Mouse (Mus musculus) layer of hippocampus, postnatal 36 days (tissue): ENCODE data around the gene Atxn7. TPM values are rescaled to one million over a fixed set of nuclear protein-coding genes. Genes with fewer than 3 reads are reported as not detected.
"Not testable (repeated sequence)": the region's sequence is repeated elsewhere in the genome, so short reads cannot be mapped to it uniquely, and the experiment has no call there.

Source experiments
- DNase-seq, 2 experiments: peaks; one replicate each; pipeline ENCODE4 v3.0.0; 2022
- total RNA-seq, 2 experiments: library from RNA; stranded (reverse); gene quantifications; 2 replicates each; pipeline ENCODE4 v1.2.3; 2021

Gene Atxn7
- total RNA-seq, 2 experiments from 2014 or later: 29.0 to 32.6 TPM

DNA sequence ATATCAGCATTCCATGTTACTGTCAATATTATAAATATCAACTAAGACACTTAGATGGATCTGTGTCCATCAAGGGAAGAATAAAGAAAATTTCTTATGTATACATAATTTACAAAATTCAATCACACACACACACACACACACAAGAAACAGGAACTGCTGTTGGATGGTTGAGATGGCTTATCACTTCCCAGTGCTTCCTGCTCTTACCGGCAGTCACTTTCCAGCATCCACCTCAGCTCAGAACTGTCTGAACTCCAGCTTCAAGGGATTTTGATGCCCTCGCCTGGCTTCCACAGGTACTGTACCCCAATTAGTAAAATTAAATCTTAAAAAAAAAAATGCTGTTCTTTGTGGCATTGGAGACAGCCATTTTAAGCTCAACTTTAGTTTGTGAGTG lies 27.2 kb downstream of the Atxn7 start:
- no peak for DNase-seq

DNA sequence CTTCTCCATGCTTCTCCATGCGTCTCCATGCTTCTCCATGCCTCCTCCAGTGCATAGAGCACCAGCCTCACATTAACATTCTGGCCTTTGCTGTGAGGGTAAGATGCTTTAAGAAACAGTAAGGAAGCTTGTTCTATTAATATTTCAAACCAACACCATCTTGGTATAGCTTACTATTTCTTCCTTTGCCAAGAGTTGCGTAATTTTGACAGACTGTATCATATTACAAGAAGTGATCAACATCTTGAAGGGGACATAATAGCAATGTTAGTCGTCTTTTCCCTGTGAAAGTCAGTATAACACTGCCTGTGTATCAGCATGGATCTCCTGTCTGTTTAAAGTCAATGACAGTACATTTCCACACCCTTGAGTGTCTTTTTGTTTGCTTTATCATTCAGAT lies 29.5 kb downstream of the Atxn7 start:
- DNase-seq: no peak

DNA sequence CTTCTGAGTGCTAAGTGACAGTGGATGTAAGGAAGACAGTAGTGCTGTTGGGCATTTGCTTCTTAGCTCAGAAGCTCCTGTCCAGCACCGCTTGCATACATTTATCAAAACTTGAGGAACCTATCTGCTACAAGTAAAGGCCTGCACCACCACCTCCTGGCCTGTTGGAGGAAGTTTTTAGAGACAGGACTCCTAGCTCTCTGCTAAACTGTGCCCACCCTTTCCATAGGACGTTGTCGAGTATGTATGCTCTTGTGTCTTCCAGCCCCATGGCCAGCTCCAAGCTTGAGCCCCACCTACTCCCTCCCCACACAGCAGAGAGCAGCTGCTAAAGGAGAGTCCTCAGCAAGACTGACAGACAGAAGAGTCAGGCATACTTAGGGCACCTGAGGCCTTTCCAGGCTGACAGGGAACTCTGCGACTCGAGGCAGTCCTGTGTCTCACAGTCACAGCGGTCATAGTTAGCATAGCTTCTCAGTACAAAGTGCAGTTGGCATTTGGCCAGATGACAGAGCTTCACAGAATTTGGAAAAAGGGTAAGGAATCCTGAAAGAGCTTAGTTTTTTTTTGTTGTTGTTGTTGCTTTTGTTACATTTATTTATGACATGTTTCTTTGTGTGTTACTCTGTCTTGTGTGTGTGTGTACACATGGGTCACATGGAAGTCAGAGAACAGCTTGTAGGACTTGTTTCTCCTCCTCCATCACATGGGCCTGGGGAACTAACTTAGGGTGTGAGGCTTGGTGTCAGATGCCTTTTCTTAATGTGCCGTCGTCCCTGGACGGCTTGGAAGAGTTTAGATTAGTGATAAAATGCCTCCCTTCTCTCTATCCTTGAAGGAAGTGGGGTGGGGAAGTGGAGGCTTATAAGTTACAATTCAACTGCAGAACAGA lies 34.2 kb downstream of the Atxn7 start:
- no peak for DNase-seq

DNA sequence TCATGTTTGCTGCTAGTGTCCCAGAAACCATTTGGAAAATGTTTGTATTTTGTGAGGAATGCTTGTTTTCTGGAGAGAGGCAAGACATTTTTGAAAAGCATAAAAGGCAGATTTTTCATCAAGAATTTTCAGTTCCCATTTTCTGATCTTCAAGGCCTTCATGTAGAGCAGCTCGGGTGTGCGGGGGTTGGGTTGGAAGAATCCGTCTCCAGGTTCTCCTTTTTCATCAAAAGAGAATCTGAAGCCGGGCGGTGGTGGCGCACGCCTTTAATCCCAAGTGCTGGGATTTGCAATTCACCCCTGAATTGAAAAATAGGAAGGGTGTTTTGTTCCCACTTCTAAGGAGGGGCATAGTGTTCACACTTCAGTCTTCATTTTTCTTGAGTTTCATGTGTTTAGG lies 41.5 kb downstream of the Atxn7 start:
- no peak for DNase-seq

DNA sequence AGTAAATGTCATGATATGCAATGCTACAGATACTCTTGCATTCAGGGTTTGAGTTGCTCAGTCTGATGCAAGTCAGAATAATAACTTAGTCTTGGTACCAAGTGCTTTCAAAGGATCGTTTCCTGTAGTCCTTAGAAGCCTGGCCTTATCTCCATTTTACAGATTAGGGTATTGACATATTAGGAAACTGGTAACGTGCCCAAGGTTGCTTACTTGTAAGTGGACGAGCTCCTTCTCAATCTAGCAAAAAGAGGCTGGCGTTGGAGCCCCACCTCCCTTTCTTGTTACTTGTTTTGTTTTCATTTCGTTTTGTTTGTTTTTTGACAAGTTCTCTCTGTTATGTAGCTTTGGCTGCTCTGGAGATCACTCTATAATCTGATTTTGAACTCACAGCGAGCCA lies 48.5 kb downstream of the Atxn7 start:
- no peak for DNase-seq

DNA sequence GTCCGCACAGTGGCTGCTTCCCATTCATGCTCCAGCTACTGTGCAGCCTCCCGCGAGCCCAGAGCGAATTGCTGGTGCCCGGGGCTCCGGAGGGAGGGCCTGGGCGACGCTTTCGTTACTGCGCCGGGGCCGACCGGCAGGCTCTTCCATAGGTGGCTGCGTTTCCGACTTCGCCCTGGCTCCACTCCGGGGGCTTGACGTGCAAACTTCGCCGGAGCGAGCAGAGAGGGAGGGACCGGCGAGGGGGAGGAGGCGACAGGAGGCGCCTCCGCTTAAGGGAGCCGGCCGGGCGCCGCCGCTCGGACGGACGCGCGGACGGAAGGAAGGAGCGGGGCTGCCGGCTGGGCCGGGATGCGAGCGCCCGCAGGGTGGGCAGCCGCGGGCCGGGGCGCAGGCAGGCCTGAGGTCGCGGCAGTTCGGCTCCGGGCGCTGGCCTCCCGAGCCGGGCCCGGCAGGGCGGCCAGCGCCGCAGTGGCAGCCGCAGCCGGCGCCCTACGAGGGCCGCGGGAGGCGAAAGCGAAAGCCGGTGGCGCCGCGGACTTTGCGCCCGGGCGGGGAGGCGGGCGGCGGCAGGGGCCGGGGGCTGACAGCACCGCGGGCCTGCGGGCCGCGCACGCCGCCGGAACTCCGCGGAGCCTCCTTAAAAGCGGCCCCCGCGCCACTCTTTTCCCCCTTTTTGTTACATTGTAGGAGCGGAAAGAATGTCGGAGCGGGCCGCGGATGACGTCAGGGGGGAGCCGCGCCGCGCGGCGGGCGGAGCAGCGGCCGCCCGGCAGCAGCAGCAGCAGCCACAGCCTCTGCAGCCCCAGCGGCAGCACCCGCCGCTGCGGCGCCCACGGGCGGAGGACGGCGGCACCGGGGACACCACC lies 51.4 kb downstream of the Atxn7 start:
- peak; percentile 85 to 86 for DNase-seq

DNA sequence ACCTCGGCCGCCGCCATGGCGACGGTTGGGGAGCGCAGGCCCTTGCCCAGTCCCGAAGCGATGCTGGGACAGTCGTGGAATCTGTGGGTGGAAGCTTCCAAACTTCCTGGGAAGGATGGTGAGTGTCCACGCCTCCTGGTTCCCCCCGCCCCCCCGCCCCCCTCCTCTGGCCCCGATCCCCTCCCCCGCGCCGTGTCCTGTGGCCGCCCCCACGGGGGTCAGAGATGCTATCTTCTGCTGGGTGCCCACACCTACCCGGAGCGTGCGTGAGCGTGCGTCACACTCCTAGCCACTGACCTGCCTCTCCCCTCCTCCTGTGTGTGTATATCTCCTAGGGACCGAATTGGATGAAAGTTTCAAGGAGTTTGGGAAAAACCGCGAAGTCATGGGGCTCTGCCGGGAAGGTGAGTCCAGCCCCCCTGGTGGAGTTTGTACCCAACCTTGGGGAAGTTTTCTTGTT lies 52.0 kb downstream of the Atxn7 start:
- DNase-seq: no peak

DNA sequence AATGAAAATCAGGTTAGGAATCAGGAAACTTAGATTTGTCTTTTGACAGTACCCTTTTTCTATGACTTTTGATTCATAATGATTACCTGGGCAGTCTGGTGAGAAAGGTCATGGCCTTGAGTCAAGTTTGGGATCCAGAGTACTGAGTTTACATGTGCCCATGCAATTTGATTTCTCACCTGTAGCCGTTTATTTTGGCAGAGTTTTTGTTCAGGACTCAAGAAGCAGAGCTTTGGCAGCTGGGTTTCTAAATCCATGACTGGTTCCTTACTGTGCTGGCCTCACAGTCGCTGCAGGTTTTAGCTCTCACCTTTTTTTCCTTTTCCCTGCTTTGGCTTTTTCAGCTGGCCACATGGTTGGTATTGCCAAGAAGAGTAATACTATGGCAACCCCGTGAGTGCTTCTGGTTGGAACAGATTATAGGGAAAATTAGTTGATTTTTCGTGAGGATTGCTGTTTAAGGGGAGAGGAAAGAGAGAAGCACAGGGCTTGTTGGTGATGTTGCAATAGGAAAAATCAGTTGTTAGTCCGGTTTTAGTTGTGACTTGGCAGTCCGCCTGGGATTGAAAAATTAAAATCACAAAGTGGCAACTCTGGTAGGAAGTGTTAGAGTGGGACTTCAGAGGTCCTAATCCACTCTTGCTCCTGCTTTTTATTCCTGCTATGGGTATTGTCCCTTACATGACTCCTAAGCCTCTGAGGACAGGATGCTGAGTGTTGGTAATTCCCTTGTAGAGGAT lies 53.6 kb downstream of the Atxn7 start:
- no peak for DNase-seq

DNA sequence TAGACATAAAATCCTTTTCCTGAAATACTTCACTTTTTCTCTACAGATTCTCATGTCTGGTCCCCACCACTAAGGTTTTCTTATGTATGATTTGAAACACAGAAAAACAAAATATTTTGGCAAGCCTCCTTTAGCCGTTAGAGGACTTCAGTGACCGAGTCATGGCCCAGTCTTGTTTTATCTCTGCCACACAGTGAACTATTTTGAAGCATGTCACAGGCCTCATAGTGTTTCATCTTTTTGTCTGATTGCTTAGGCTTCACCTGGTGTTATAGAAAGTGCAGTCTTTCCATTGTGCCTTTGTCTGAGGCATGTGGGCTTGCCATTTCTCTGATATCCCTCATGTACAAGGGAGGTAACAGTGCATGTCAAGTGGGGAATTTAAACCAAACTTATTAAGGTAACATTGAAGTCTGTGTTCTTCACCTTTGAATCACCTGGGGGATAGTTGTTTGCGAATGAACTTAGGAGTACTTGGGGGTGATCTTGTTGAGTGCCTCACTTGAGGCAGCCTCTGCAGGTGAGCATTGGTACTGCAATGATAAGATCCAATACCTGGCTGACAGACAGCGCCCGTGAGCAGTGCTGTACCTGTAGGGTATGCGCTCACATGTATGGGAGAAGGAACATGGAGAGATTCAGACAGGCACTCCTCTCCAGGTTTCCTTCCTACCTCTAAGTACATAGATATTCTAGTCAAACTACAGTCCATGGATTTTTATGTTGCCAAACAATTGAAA lies 58.1 kb downstream of the Atxn7 start:
- DNase-seq: no peak

DNA sequence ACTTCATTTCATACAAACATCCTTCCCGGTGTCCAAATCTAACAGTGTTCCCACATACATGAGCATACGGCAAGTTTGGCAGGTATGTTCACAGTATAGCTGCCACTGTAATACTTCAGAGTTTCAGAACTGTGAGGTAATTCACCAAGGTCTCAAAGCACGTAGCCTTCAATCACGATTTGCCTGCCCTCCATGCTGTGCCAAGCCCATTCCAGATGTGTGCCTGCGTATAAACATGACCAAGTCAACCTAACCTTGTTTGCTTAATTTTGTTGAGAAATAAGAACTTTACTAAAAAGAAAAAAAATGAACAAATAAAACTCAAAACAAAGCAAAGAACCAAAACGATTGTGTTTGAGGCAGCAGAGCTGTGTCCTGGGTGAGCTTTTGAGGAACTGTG lies 60.0 kb downstream of the Atxn7 start:
- no peak for DNase-seq

DNA sequence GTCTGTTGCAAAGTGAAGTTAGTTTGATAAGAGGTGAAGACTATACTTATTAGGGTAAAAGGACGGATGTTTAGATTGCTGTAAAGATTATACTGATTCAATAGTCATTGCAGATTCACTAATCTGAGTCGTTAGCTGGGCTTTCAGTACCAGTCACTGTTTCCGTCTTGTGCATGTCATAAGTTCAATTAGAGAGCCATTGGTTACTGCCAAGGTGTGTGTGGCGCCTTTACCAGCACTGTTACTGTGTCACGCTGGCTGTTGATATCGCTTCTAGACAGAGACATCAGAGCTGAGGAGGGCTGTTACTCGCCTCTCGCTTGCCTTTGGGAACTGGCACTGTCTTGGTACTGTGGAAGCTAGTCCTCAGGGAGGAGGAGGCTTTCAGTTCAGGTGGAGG lies 64.6 kb downstream of the Atxn7 start:
- DNase-seq: no peak

DNA sequence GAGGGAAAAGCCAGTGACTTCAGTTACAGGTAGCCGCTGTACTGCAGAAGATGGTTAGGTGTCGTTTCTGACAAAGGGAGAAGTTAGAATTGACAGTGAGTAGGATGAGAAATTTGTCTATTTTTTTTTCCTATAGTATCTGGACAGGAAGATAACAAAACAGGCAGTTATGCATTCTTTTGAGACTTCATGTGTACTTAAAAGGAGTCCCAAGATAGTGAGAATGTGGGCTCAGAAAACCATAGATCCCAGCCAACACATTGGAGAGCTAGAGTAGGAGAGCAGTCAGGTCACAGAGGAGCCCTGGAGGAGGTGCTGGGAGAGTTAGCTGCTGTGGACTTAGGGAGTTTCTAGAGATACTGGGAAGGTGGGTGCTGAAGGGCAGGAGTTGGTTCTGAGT lies 69.4 kb downstream of the Atxn7 start:
- no peak for DNase-seq

DNA sequence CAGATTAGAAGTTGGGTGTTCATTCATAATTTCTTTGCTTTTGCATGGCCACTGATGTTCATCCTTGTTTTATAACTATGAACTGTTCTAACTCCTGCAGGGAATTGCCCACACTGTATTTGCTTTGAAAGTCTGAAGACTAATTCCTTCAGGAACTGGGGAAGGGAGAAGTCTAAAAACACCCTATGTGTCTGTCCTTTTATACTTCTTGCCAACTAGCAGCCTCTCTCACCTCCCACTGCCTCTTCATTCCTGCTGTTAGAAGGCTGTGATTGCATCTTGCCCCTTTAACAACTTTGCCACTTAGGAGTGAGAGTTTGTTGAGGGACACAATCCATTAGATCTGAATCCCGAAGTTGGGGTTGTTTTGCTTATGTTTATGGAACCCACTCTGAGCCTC lies 71.6 kb downstream of the Atxn7 start:
- DNase-seq: no peak

DNA sequence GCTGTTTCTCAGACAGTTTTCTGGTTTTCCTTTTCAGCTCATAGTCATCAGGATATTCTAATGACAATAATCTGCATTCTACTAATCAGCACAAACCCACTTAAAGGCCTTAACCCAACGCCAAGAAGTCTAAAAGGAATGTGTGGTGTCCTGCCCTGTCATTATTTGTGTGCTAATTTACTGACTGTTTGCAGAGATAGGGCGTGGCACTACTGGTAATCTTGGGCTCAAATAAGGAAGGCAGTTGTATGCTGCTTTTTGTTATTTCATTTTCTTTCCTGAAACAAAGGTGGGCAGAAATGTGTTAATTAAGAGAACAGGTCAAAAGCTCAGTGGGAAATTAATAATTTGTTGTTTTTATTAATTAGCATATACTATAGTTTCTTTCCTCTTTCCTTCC lies 75.1 kb downstream of the Atxn7 start:
- DNase-seq: no peak

DNA sequence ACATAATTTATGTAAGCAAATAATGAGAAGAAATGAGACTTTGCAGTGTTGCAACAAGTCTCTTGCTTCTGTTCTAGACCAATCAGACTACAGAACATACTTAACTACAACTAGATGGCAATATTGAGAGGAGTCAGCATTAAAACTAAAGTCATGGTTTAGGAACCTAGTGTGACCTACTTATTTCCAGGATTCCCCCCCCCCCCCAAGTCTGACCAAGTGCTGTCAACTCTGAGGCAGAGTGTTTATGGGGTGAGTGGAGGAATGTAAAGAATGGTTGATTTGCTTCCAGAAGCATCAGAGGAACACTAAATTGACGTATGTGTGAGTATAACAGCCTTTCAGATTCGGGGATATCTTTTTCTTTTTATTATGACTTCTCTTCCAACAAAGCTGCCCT lies 77.0 kb downstream of the Atxn7 start:
- DNase-seq: no peak

DNA sequence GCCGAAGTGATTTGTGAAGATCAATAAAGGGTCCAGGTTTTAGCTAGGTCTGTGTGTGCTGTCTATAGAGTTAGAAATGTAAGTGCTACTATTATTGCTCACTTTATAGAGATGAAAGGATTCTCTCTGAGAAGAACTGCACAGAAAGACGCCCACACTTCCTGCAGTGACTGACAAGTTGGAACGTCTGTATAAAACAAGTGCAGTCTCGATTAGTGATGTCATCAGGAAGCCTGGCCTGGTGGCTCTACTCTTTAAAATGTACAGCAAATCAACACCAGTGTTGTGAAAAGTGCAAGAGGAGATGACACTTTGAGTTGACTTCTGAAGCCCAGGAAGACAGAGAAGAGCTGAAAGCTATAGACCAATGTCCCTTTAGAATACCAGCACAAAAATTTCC lies 81.1 kb downstream of the Atxn7 start:
- no peak for DNase-seq

DNA sequence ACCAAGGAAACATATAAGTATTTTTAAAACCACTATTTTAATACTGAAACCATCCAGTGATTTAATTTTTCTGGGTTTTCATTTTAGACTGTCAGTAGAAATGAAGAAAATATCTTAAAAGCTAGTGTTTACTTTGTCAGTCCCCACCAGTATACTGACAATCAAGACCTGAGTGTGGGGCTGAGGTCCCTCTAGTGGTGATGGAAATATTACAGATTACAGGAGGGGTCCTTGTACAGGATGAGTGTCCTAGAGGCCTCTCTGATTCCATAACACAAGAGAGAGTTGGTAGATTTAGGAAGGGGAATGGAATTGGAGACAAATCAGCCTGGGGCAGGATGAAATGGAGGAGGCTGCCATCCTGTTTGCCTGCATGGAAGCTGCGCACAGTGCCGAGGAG lies 93.1 kb downstream of the Atxn7 start:
- peak in 1 of 2 experiments; percentile 26 for DNase-seq

DNA sequence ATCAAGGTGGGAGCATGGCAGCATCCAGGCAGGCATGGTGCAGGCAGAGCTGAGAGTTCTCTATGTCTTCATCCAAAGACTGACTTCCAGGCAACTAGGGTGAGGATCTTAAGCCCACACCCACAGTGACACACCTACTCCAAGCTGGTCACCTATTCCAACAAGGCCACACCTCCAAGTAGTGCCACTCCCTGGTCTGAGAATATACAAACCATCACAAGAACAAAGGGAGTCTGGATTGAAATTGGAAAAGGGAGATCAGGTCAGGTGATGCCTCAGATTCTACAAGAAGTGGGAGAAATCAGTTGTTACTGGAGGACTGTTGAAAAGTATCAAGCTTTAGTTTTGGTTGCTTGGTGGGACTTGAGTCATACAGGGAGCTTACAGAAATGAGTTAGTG lies 98.4 kb downstream of the Atxn7 start:
- DNase-seq: not testable (repeated sequence)

DNA sequence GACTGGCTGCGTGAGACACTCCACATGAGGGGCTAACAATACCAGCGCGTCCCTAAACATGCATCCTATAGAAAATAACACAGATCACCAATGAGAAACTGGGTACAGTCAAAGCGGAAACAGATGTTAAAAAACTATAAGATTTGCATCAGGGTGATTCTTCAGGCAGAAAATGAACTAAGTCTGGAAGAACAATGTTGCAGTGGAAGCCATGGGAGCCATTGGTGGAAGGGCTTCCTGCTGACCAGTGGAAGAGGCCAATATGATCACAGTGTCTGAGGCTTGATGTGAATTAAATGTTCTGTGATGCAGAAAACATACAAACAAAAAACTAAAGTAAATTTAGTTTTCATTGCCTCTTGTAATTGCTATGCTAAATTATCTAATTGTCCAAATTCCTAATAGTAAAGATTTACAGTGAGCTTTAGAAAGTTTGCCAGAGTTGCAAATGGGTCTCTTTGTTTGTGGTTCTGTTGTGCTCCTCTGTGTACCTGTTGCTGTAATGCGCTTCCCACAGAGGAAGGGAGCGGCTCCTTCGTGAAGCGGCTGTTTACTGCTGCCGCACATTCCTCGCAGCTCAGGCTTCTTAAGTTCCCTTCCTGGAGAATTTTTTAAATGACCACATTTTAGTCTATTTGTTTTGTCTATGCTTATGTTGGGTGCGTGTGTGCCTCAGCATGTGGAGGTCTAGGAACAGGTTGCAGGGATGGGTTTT lies 101.4 kb downstream of the Atxn7 start:
- DNase-seq: no peak

DNA sequence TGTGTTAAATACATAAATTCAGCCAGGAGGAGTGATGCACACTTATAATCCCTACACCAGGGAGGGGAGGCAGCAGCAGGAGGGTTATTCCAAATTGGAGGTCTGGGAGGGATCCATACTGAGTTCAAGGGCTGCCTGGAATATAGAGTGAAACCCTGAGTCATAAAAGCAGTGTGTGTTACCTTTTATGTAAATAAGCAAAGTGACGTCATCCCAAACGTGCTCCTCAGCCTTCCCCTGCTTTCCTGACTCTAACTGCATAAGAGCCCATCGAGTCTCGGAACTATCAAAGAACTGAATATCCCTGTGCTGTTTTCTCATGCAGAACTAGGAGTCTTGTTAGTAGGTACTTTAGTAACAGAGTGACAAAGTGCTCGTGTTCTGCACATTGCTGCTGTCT lies 102.1 kb downstream of the Atxn7 start:
- DNase-seq: no peak

DNA sequence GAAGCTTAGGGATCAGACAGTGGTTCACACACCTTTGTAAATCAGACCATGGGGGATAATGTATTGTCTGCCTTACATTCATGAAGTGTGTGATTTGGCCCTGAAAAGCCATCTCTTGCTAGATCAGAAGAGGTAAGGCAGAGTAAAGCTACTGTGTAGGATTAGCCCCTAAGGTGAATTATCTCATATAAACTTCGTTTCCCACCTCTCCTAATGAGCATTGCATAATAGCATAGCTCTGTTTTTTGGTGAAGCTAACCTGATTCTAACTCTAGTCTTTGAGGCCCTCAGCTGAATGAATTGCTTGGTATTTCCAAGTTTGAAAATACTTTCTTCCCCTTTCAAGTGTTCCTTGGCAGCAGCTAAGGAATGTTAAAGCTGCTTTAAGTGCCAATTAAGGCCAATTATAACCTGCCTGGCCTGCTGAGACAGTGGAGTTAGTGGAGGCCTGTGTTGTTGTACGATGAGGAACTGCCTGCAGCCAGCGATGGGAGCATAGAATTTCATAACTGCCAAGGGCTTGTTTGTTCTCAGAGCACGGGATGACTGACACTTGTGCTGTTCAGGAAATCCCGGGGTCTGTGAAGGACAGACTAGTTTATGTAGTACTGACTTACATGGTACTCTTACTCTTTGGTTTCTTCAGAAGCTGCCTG lies 103.4 kb downstream of the Atxn7 start:
- DNase-seq: no peak
